Mouse (Mus musculus): ENCODE data around the gene Cpox.
A peak's percentile ranks its signal among the peaks of the same experiment; 100 is the strongest.

Gene Cpox

GRCm38 (mm10) chr16:58727477-58728131, 57.5 kb downstream of the Cpox start, which contains the start of gene Cldnd1:
Gene Cldnd1, plus strand, starts transcription at chr16:58727910.
- Histone ChIP-seq H3K9me3 (ENCODE audit: low read length) (no peaks in the 10 kb centered on the region), H3K27me3 (ENCODE audit: insufficient read depth, low read length) (no peaks in the 10 kb centered on the region), H3K4me1 (replicated peaks; ENCODE audit: low read depth, low read length) (peaks cover 10% of the 10 kb centered on the region), H3K36me3 (ENCODE audit: insufficient read depth, low read length) (peaks cover 28% of the 10 kb centered on the region), H3K4me3 (replicated peaks; ENCODE audit: low read length) (peak within 1 kb of the TSS; percentile 89)
- no peak for TF ChIP-seq NANOG (IDR thresholded peaks at IDR 0.05; ENCODE audit: borderline replicate concordance, low read length)
- no peak for TF ChIP-seq POU5F1 (IDR thresholded peaks at IDR 0.05; ENCODE audit: borderline replicate concordance, low read length)
- no peak for TF ChIP-seq CTCF (conservative IDR thresholded peaks at IDR 0.05; ENCODE audit: low read length)

DNA sequence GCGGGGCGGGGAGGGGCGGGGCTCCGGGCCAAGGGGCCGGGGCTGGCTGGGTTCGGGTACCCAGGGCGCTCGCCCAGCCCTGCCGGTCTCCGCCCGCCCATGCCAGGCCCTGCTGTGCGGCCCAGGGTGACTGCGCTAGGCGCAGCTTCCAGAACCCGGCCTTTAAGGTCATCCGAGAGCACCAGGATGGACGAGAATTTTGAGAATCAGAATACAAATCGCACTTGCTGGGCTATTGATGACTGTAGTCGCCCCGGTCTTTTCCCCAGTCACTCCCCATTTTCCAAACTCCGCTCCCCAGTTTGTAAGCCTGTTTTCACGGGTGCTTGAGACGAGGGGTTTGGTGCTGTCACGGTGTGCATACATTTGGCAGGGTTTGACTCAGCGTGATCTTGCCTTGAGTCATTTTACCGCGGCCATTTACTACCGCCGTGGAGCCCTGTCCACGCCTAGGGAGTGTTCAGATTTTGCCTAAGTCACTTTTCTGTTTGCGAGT, 58.1 kb downstream of the Cpox start:
- Histone ChIP-seq H3K27me3 (ENCODE audit: insufficient read depth, low read length) (no peaks in the 10 kb centered on the region), H3K4me1 (replicated peaks; ENCODE audit: low read depth, low read length) (peaks cover 10% of the 10 kb centered on the region), H3K9me3 (ENCODE audit: low read length) (no peaks in the 10 kb centered on the region), H3K36me3 (ENCODE audit: insufficient read depth, low read length) (peaks cover 35% of the 10 kb centered on the region), H3K4me3 (replicated peaks; ENCODE audit: low read length) (peak overlapping the region; percentile 89)
- TF ChIP-seq CTCF (conservative IDR thresholded peaks at IDR 0.05; ENCODE audit: low read length), result no peak
- no peak for TF ChIP-seq POU5F1 (IDR thresholded peaks at IDR 0.05; ENCODE audit: borderline replicate concordance, low read length)
- TF ChIP-seq NANOG (IDR thresholded peaks at IDR 0.05; ENCODE audit: borderline replicate concordance, low read length), result no peak

- no peak overlapping the region for H3K4me3 ChIP-seq (replicated peaks; ENCODE audit: low read length)
- peaks cover 7% of the 10 kb centered on the region for H3K36me3 ChIP-seq (ENCODE audit: insufficient read depth, low read length)
- TF ChIP-seq POU5F1 (IDR thresholded peaks at IDR 0.05; ENCODE audit: borderline replicate concordance, low read length), result no peak
- peak; percentile 16; the same call in 1 of the 2 replicates for TF ChIP-seq CTCF (conservative IDR thresholded peaks at IDR 0.05; ENCODE audit: low read length)
- H3K27me3 ChIP-seq (ENCODE audit: insufficient read depth, low read length), result no peaks in the 10 kb centered on the region
- no peaks in the 10 kb centered on the region for H3K9me3 ChIP-seq (ENCODE audit: low read length)
- H3K4me1 ChIP-seq (replicated peaks; ENCODE audit: low read depth, low read length), result peaks cover 7% of the 10 kb centered on the region
These were observed 68.1 kb downstream of the Cpox start for GRCm38 (mm10) chr16:58738205-58738604.

DNA sequence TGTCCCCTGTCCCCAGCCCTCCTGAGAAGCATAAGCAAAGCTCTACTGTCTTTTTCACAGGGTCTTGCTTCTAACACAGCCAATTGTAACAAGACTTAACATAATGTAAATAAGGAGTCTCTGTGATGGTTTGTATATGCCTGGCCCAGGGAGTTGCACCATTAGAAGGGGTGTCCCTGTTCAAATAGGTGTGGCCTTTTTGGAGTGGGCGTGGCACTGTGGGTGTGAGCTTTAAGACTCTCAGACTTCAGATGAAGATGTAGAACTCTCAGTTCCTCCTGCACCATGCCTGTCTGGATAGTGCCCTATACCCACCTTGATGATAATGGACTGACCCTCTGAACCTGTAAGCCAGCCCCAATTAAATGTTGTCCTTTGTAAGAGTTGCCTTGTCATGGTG, 68.7 kb downstream of the Cpox start:
- no peaks in the 10 kb centered on the region for H3K27me3 ChIP-seq (ENCODE audit: insufficient read depth, low read length)
- peaks cover 5% of the 10 kb centered on the region for H3K36me3 ChIP-seq (ENCODE audit: insufficient read depth, low read length)
- no peak overlapping the region for H3K4me3 ChIP-seq (replicated peaks; ENCODE audit: low read length)
- H3K9me3 ChIP-seq (ENCODE audit: low read length), result no peaks in the 10 kb centered on the region
- H3K4me1 ChIP-seq (replicated peaks; ENCODE audit: low read depth, low read length), result peaks cover 7% of the 10 kb centered on the region
- TF ChIP-seq CTCF (conservative IDR thresholded peaks at IDR 0.05; ENCODE audit: low read length), result no peak
- no peak for TF ChIP-seq NANOG (IDR thresholded peaks at IDR 0.05; ENCODE audit: borderline replicate concordance, low read length)
- no peak for TF ChIP-seq POU5F1 (IDR thresholded peaks at IDR 0.05; ENCODE audit: borderline replicate concordance, low read length)

- Histone ChIP-seq H3K36me3 (ENCODE audit: insufficient read depth, low read length) (no peaks in the 10 kb centered on the region), H3K9me3 (ENCODE audit: low read length) (no peaks in the 10 kb centered on the region), H3K4me1 (replicated peaks; ENCODE audit: low read depth, low read length) (peaks cover 7% of the 10 kb centered on the region), H3K27me3 (ENCODE audit: insufficient read depth, low read length) (no peaks in the 10 kb centered on the region), H3K4me3 (replicated peaks; ENCODE audit: low read length) (no peak overlapping the region)
- no peak for TF ChIP-seq POU5F1 (IDR thresholded peaks at IDR 0.05; ENCODE audit: borderline replicate concordance, low read length)
- no peak for TF ChIP-seq CTCF (conservative IDR thresholded peaks at IDR 0.05; ENCODE audit: low read length)
- TF ChIP-seq NANOG (IDR thresholded peaks at IDR 0.05; ENCODE audit: borderline replicate concordance, low read length), result no peak
These were observed 70.7 kb downstream of the Cpox start for GRCm38 (mm10) chr16:58740751-58741150.

GRCm38 (mm10) chr16:58746715-58747114, 76.6 kb downstream of the Cpox start:
- TF ChIP-seq NANOG (IDR thresholded peaks at IDR 0.05; ENCODE audit: borderline replicate concordance, low read length) (no peak), POU5F1 (IDR thresholded peaks at IDR 0.05; ENCODE audit: borderline replicate concordance, low read length) (no peak), CTCF (conservative IDR thresholded peaks at IDR 0.05; ENCODE audit: low read length) (no peak)
- H3K27me3 ChIP-seq (ENCODE audit: insufficient read depth, low read length), result no peaks in the 10 kb centered on the region
- no peaks in the 10 kb centered on the region for H3K9me3 ChIP-seq (ENCODE audit: low read length)
- no peak overlapping the region for H3K4me3 ChIP-seq (replicated peaks; ENCODE audit: low read length)
- no peaks in the 10 kb centered on the region for H3K36me3 ChIP-seq (ENCODE audit: insufficient read depth, low read length)
- no peaks in the 10 kb centered on the region for H3K4me1 ChIP-seq (replicated peaks; ENCODE audit: low read depth, low read length)

DNA sequence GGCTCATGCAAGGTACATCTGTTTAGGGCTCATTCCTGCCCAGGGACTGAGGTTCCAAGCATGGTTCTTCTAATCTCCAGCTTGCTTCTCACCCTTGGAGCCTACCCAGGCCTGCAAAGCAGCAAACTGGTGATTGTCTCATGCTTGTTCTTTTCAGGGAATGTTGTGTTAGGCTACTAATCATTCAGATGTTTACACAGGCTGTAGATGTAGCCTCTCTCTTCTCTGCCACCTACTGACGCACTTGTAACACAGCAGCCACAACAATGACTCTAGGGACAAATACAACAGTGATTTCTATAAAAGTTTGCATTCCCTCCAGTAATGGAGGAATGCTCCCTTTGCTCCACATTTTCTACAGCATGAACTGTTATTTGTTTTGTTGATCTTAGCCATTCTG, 81.2 kb downstream of the Cpox start:
- H3K4me3 ChIP-seq (replicated peaks; ENCODE audit: low read length), result no peak overlapping the region
- H3K9me3 ChIP-seq (ENCODE audit: low read length), result no peaks in the 10 kb centered on the region
- TF ChIP-seq CTCF (conservative IDR thresholded peaks at IDR 0.05; ENCODE audit: low read length) (peak; percentile 34), POU5F1 (IDR thresholded peaks at IDR 0.05; ENCODE audit: borderline replicate concordance, low read length) (no peak)
- H3K27me3 ChIP-seq (ENCODE audit: insufficient read depth, low read length), result no peaks in the 10 kb centered on the region
- no peaks in the 10 kb centered on the region for H3K36me3 ChIP-seq (ENCODE audit: insufficient read depth, low read length)
- H3K4me1 ChIP-seq (replicated peaks; ENCODE audit: low read depth, low read length), result no peaks in the 10 kb centered on the region

DNA sequence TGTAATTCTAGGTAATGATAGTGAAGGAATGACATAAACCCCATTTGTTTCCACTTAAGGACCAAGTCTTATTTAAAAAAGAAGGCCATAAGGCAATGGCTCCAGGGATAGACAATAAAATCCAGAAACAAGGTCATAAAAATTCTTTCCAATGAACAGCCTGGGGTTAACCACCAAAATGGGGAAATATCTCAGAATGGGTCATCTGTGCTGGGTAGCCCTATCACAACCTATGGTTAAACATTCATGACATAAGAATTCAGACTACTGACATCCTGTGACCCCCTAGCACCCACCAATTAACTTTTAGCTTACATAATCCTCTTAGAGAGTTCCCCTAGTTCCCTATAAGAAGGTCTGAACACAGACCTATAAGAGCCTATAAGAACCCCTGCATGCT, 86.1 kb downstream of the Cpox start:
- Histone ChIP-seq H3K4me1 (replicated peaks; ENCODE audit: low read depth, low read length) (no peaks in the 10 kb centered on the region), H3K36me3 (ENCODE audit: insufficient read depth, low read length) (no peaks in the 10 kb centered on the region), H3K9me3 (ENCODE audit: low read length) (no peaks in the 10 kb centered on the region), H3K4me3 (replicated peaks; ENCODE audit: low read length) (no peak overlapping the region), H3K27me3 (ENCODE audit: insufficient read depth, low read length) (no peaks in the 10 kb centered on the region)
- no peak for TF ChIP-seq CTCF (conservative IDR thresholded peaks at IDR 0.05; ENCODE audit: low read length)
- TF ChIP-seq POU5F1 (IDR thresholded peaks at IDR 0.05; ENCODE audit: borderline replicate concordance, low read length), result no peak
- TF ChIP-seq NANOG (IDR thresholded peaks at IDR 0.05; ENCODE audit: borderline replicate concordance, low read length), result no peak

- Histone ChIP-seq H3K4me1 (replicated peaks; ENCODE audit: low read depth, low read length) (no peaks in the 10 kb centered on the region), H3K36me3 (ENCODE audit: insufficient read depth, low read length) (no peaks in the 10 kb centered on the region), H3K4me3 (replicated peaks; ENCODE audit: low read length) (no peak within 1 kb of the TSS), H3K9me3 (ENCODE audit: low read length) (no peaks in the 10 kb centered on the region), H3K27me3 (ENCODE audit: insufficient read depth, low read length) (no peaks in the 10 kb centered on the region)
- TF ChIP-seq CTCF (conservative IDR thresholded peaks at IDR 0.05; ENCODE audit: low read length) (no peak), NANOG (IDR thresholded peaks at IDR 0.05; ENCODE audit: borderline replicate concordance, low read length) (no peak), POU5F1 (IDR thresholded peaks at IDR 0.05; ENCODE audit: borderline replicate concordance, low read length) (no peak)
These were observed 93.0 kb downstream of the Cpox start, which contains the start of gene Olfr172 for GRCm38 (mm10) chr16:58763076-58763475. Gene Olfr172, minus strand, starts transcription at chr16:58763176.

All from E14TG2a.4 (cell line).